Mouse (Mus musculus) bone marrow, adult 2 months (tissue): Measurements from ENCODE around the gene Pcbd2. TPM values are rescaled to one million over a fixed set of nuclear protein-coding genes. Genes with fewer than 3 reads are reported as not detected.

Experiments used
- H3K27ac ChIP-seq: fragments of 200-500 bp; 2 replicates; pipeline ENCODE4 v1.5.1; 2012; ENCODE audit warnings: low read depth, mild to moderate bottlenecking, control low read depth, inconsistent platforms, low read length; ENCODE audit not compliant: control insufficient read depth, poor library complexity, insufficient read depth
- H3K4me1 ChIP-seq: fragments of 200-500 bp; 2 replicates; pipeline ENCODE4 v1.6.1; 2011; ENCODE audit warnings: low read length; ENCODE audit not compliant: control insufficient read depth, insufficient read depth
- H3K4me3 ChIP-seq: fragments of 200-500 bp; replicated peaks from 2 replicates; pipeline ENCODE3; 2011; ENCODE audit warnings: mild to moderate bottlenecking, low read depth, low read length, control low read depth; ENCODE audit not compliant: control insufficient read depth
- CTCF ChIP-seq: fragments of 200-500 bp; IDR thresholded peaks from 2 replicates; pipeline ENCODE4 v1.5.1; 2011; ENCODE audit warnings: low read length, control low read depth; ENCODE audit not compliant: control insufficient read depth, insufficient read depth
- POLR2A ChIP-seq: fragments of 200-500 bp; IDR thresholded peaks from 2 replicates; pipeline ENCODE4 v1.6.1; 2011; ENCODE audit warnings: low read depth, mild to moderate bottlenecking, control low read depth, low read length, borderline replicate concordance; ENCODE audit not compliant: control insufficient read depth
- WGBS: fragments of 180-500 bp; shearing (Covaris S2); methylation state at CpG from one replicate; pipeline ENCODE4 v1.1.7; 2018; 5-methylcytosine and 5-hydroxymethylcytosine counted together
- polyA plus RNA-seq: library from polyadenylated mRNA; stranded (reverse); fragments of >200 nt; gene quantifications from 2 replicates; pipeline ENCODE4 v1.2.4, GENCODE M21; 2011; ENCODE audit warnings: low replicate concordance; ENCODE audit not compliant: missing spikeins, insufficient read depth, insufficient read length

The Pcbd2 gene
- polyA plus RNA-seq, 1 experiment, result 24.1 TPM

- Histone ChIP-seq H3K4me3 (peak overlapping the region; percentile 2), H3K4me1 (no peaks in the 10 kb centered on the region; the same call in 1 of the 2 replicates), H3K27ac (no peak overlapping the region; the same call in 1 of the 2 replicates)
- 18% methylated on average over 13 of the region's 13 CpGs for WGBS
- TF ChIP-seq CTCF, result no peak
- no peak for TF ChIP-seq POLR2A
These were observed 27.2 kb downstream of the Pcbd2 start for GRCm38 (mm10) chr13:55754380-55754779.

GRCm38 (mm10) chr13:55756789-55757188, 29.6 kb downstream of the Pcbd2 start:
- WGBS, result 62% methylated on average over 8 of the region's 8 CpGs
- peaks cover 1% of the 10 kb centered on the region for H3K4me1 ChIP-seq
- no peak overlapping the region for H3K4me3 ChIP-seq
- TF ChIP-seq POLR2A (no peak), CTCF (no peak)
- H3K27ac ChIP-seq, result no peak overlapping the region

GRCm38 (mm10) chr13:55757645-55758044, 30.5 kb downstream of the Pcbd2 start:
- H3K4me1 ChIP-seq, result peaks cover 1% of the 10 kb centered on the region
- H3K4me3 ChIP-seq, result no peak overlapping the region
- WGBS, result 90% methylated on average over 6 of the region's 6 CpGs
- TF ChIP-seq CTCF (peak; percentile 32; the same call in 1 of the 2 replicates), POLR2A (no peak)
- H3K27ac ChIP-seq, result no peak overlapping the region

- Histone ChIP-seq H3K4me3 (no peak overlapping the region), H3K27ac (no peak overlapping the region), H3K4me1 (peaks cover 1% of the 10 kb centered on the region)
- no peak for TF ChIP-seq CTCF
- no peak for TF ChIP-seq POLR2A
- 76% methylated on average over 10 of the region's 10 CpGs for WGBS
These were observed 33.4 kb downstream of the Pcbd2 start for GRCm38 (mm10) chr13:55760576-55760975.

GRCm38 (mm10) chr13:55761486-55761885, 34.3 kb downstream of the Pcbd2 start:
- Histone ChIP-seq H3K4me3 (no peak overlapping the region), H3K4me1 (peaks cover 1% of the 10 kb centered on the region), H3K27ac (no peak overlapping the region)
- TF ChIP-seq CTCF, result no peak
- TF ChIP-seq POLR2A, result no peak
- 90% methylated on average over 10 of the region's 10 CpGs for WGBS

- H3K4me1 ChIP-seq, result no peaks in the 10 kb centered on the region
- TF ChIP-seq CTCF (no peak), POLR2A (no peak)
- WGBS, result 88% methylated on average over 7 of the region's 7 CpGs
- no peak overlapping the region for H3K4me3 ChIP-seq
- H3K27ac ChIP-seq, result no peak overlapping the region
These were observed 47.2 kb downstream of the Pcbd2 start for GRCm38 (mm10) chr13:55774352-55774751.

- WGBS, result 83% methylated on average over 11 of the region's 11 CpGs
- H3K4me3 ChIP-seq, result no peak overlapping the region
- no peak for TF ChIP-seq POLR2A
- no peak for TF ChIP-seq CTCF
- H3K4me1 ChIP-seq, result no peaks in the 10 kb centered on the region
- H3K27ac ChIP-seq, result no peak overlapping the region
These were observed 47.9 kb downstream of the Pcbd2 start for GRCm38 (mm10) chr13:55775056-55775455.

GRCm38 (mm10) chr13:55784268-55784667, 57.1 kb downstream of the Pcbd2 start, which contains the start of gene Catsper3:
Catsper3 (plus strand) TSS chr13:55784568.
- TF ChIP-seq POLR2A (no peak), CTCF (no peak)
- H3K4me1 ChIP-seq, result peaks cover 1% of the 10 kb centered on the region; the same call in 1 of the 2 replicates
- no peak within 1 kb of the TSS for H3K4me3 ChIP-seq
- no peak within 1 kb of the TSS for H3K27ac ChIP-seq
- 82% methylated on average over 3 of the region's 3 CpGs for WGBS

GRCm38 (mm10) chr13:55786120-55786519, 59.0 kb downstream of the Pcbd2 start:
- Histone ChIP-seq H3K4me3 (no peak overlapping the region), H3K4me1 (peaks cover 1% of the 10 kb centered on the region; the same call in 1 of the 2 replicates), H3K27ac (no peak overlapping the region)
- no peak for TF ChIP-seq CTCF
- 74% methylated on average over 11 of the region's 11 CpGs for WGBS

GRCm38 (mm10) chr13:55801246-55801645, 74.1 kb downstream of the Pcbd2 start:
- no peak overlapping the region for H3K27ac ChIP-seq
- 87% methylated on average over 2 of the region's 2 CpGs for WGBS
- no peak for TF ChIP-seq POLR2A
- no peak for TF ChIP-seq CTCF
- no peaks in the 10 kb centered on the region; the same call in 1 of the 2 replicates for H3K4me1 ChIP-seq
- H3K4me3 ChIP-seq, result no peak overlapping the region
